Mouse (Mus musculus) hindbrain, embryonic 13.5 days (tissue): ENCODE results near the gene Slc13a2. TPM values are rescaled to one million over a fixed set of nuclear protein-coding genes. Genes with fewer than 3 reads are reported as not detected.

Experiments used
- ATAC-seq: fragments of 200-750 bp; cut with Nextera tagmentation; 2 replicates; pipeline ENCODE4 v1.8.0; 2017; ENCODE audit warnings: moderate TSS enrichment; ENCODE audit not compliant: low FRiP score
- H3K27ac ChIP-seq: fragments of 300-500 bp; sonication (generic); 2 replicates; pipeline ENCODE4 v1.5.1; 2015; ENCODE audit warnings: inconsistent platforms, mild to moderate bottlenecking, moderate library complexity
- H3K27me3 ChIP-seq: fragments of 300-500 bp; sonication (generic); 2 replicates; pipeline ENCODE4 v1.6.1; 2015; ENCODE audit warnings: mild to moderate bottlenecking, inconsistent platforms
- H3K36me3 ChIP-seq: fragments of 300-500 bp; sonication (generic); 2 replicates; pipeline ENCODE4 v1.6.1; 2015; ENCODE audit warnings: mild to moderate bottlenecking, inconsistent platforms
- H3K4me1 ChIP-seq: fragments of 300-500 bp; sonication (generic); replicated peaks from 2 replicates; pipeline ENCODE4 v1.6.1; 2015; ENCODE audit warnings: inconsistent platforms
- H3K4me2 ChIP-seq: fragments of 300-500 bp; sonication (generic); 2 replicates; pipeline ENCODE4 v1.6.1; 2015; ENCODE audit warnings: inconsistent platforms, mild to moderate bottlenecking, moderate library complexity
- H3K4me3 ChIP-seq: fragments of 300-500 bp; sonication (generic); 2 replicates; pipeline ENCODE4 v1.5.1; 2015; ENCODE audit warnings: mild to moderate bottlenecking, inconsistent platforms
- H3K9ac ChIP-seq: fragments of 300-500 bp; sonication (generic); 2 replicates; pipeline ENCODE4 v1.6.1; 2015; ENCODE audit warnings: mild to moderate bottlenecking, inconsistent platforms
- H3K9me3 ChIP-seq: fragments of 300-500 bp; sonication (generic); 2 replicates; pipeline ENCODE4 v1.6.1; 2016; ENCODE audit warnings: inconsistent platforms
- WGBS: fragments of 180-500 bp; shearing (Covaris S2); methylation state at CpG from one replicate; pipeline ENCODE4 v1.1.7; 2015; 5-methylcytosine and 5-hydroxymethylcytosine counted together
- polyA plus RNA-seq: library from polyadenylated mRNA; unstranded; fragments of >200 nt; fragmentation: Nextera tagmentation; extraction: Ambion mirVana; gene quantifications from 2 replicates; pipeline ENCODE4 v1.2.1, GENCODE M21; 2015

Slc13a2 gene
- polyA plus RNA-seq, 1 experiment from 2014 or later = not detected

DNA sequence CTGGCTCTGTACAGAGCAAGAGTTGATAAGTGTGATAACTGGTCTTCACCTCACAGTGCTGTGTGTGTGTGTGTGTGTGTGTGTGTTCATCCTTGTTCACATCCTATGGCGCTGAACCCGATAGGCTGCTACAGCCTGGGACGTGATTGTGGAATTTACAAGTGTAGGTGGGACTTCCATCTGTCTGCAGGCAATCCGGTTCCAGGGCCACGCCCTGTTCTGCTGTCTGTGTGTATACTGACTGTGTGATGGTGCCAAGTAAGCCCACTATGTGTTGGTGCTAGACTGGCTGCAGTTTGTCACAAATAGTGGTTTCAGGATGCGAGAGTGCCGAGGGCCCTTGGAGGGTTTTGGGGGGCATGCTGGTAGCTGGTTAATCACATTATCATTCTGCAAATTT, 39.7 kb downstream of the Slc13a2 start:
- Histone ChIP-seq H3K27ac (no peak overlapping the region), H3K4me1 (0 out of 2 replicates have a peak, but pooled peaks cover 5% of the 10 kb centered on the region), H3K27me3 (no peaks in the 10 kb centered on the region), H3K9me3 (no peaks in the 10 kb centered on the region), H3K4me3 (no peak overlapping the region), H3K36me3 (no peaks in the 10 kb centered on the region), H3K9ac (no peak overlapping the region), H3K4me2 (no peak overlapping the region)
- ATAC-seq = no peak
- WGBS = 86% methylated on average over 7 of the region's 7 CpGs

- no peaks in the 10 kb centered on the region for H3K27me3 ChIP-seq
- no peak overlapping the region for H3K4me2 ChIP-seq
- no peaks in the 10 kb centered on the region for H3K9me3 ChIP-seq
- no peak overlapping the region for H3K27ac ChIP-seq
- H3K9ac ChIP-seq = no peak overlapping the region
- 0 out of 2 replicates have a peak, but pooled peaks cover 5% of the 10 kb centered on the region for H3K4me1 ChIP-seq
- WGBS = 87% methylated on average over 3 of the region's 3 CpGs
- no peak overlapping the region for H3K4me3 ChIP-seq
- no peak for ATAC-seq
- no peaks in the 10 kb centered on the region for H3K36me3 ChIP-seq
Measured at GRCm38 (mm10) chr11:78380996-78381395, 41.0 kb downstream of the Slc13a2 start.

GRCm38 (mm10) chr11:78380351-78380750, 41.7 kb downstream of the Slc13a2 start:
- Histone ChIP-seq H3K27ac (no peak overlapping the region), H3K9me3 (no peaks in the 10 kb centered on the region), H3K4me1 (0 out of 2 replicates have a peak, but pooled peaks cover 5% of the 10 kb centered on the region), H3K9ac (no peak overlapping the region), H3K4me3 (no peak overlapping the region), H3K36me3 (no peaks in the 10 kb centered on the region), H3K4me2 (no peak overlapping the region), H3K27me3 (no peaks in the 10 kb centered on the region)
- no peak for ATAC-seq
- 83% methylated on average over 4 of the region's 4 CpGs for WGBS

DNA sequence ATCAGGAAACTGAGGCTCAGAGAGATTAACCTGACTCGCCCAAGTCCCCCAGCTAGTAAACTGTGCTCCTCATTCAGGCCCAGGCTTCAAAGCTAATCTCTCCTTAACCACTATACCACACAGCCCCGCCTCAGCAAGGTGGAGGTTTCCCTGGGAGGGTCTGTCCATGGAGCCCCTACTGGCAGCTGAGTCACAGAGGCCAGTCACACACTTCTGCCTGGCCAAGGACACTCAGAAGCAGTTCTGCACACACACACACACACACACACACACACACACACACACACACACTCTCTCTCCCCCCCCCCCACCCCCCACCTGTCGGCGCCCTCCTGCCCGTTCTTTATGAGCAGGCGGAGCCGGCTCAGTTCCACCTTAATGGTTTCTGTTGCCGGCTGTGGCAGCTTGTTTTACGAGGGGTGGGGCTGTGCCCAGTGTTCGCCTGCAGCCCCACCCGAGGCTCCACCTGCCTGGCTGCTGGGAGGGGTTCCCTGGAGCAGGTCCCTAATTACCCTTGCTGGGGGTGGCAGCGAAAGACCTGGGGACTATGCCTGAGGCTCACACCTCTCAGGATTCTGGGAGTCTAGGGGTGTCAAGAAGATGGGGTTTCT, 44.4 kb downstream of the Slc13a2 start:
- no peaks in the 10 kb centered on the region for H3K36me3 ChIP-seq
- peaks cover 6% of the 10 kb centered on the region; the same call in 1 of the 2 replicates for H3K4me1 ChIP-seq
- H3K4me3 ChIP-seq = no peak overlapping the region
- no peaks in the 10 kb centered on the region for H3K9me3 ChIP-seq
- WGBS = 48% methylated on average over 10 of the region's 12 CpGs
- no peaks in the 10 kb centered on the region for H3K27me3 ChIP-seq
- no peak overlapping the region for H3K27ac ChIP-seq
- no peak for ATAC-seq
- H3K9ac ChIP-seq = no peak overlapping the region
- H3K4me2 ChIP-seq = no peak overlapping the region

DNA sequence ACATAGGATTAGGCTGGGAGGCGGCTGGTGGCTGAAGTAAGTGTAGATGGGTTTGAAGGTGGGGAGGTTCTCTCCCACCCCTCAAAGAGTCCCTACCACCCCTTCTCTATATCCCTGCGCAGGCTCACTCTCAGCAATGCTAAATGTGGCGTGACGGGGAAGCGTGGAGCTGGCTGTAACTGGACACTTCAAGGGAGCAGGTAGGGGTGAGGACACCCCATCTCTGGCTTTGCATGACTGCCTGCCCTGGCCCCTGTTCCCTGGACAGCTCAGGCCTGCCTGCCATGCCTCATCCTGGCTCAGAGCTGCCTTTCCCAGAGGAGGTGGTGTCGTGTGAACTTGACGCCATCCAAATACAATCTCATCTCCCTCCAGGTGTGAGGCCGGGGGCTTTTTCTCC, 47.9 kb downstream of the Slc13a2 start:
- H3K27ac ChIP-seq = no peak overlapping the region
- H3K4me3 ChIP-seq = no peak overlapping the region
- H3K4me2 ChIP-seq = no peak overlapping the region
- no peak overlapping the region for H3K9ac ChIP-seq
- 80% methylated on average over 8 of the region's 8 CpGs for WGBS
- no peaks in the 10 kb centered on the region for H3K27me3 ChIP-seq
- H3K4me1 ChIP-seq = peaks cover 5% of the 10 kb centered on the region; the same call in 1 of the 2 replicates
- no peaks in the 10 kb centered on the region for H3K36me3 ChIP-seq
- no peak for ATAC-seq
- H3K9me3 ChIP-seq = no peaks in the 10 kb centered on the region

GRCm38 (mm10) chr11:78372610-78373009, 49.4 kb downstream of the Slc13a2 start:
- no peak for ATAC-seq
- no peak overlapping the region for H3K27ac ChIP-seq
- no peaks in the 10 kb centered on the region for H3K27me3 ChIP-seq
- H3K4me3 ChIP-seq = no peak overlapping the region
- H3K9me3 ChIP-seq = no peaks in the 10 kb centered on the region
- WGBS = 43% methylated on average over 7 of the region's 7 CpGs
- H3K36me3 ChIP-seq = no peaks in the 10 kb centered on the region
- H3K4me2 ChIP-seq = no peak overlapping the region
- peaks cover 5% of the 10 kb centered on the region; the same call in 1 of the 2 replicates for H3K4me1 ChIP-seq
- H3K9ac ChIP-seq = peak overlapping the region; percentile 39; the same call in 1 of the 2 replicates

GRCm38 (mm10) chr11:78372166-78372565, 49.9 kb downstream of the Slc13a2 start:
- 84% methylated on average over 3 of the region's 3 CpGs for WGBS
- no peak overlapping the region for H3K27ac ChIP-seq
- no peaks in the 10 kb centered on the region for H3K27me3 ChIP-seq
- H3K9ac ChIP-seq = no peak overlapping the region
- H3K9me3 ChIP-seq = no peaks in the 10 kb centered on the region
- H3K4me1 ChIP-seq = peaks cover 5% of the 10 kb centered on the region; the same call in 1 of the 2 replicates
- no peak for ATAC-seq
- no peaks in the 10 kb centered on the region for H3K36me3 ChIP-seq
- H3K4me3 ChIP-seq = no peak overlapping the region
- H3K4me2 ChIP-seq = no peak overlapping the region

- Histone ChIP-seq H3K4me3 (no peak overlapping the region), H3K27me3 (no peaks in the 10 kb centered on the region), H3K9me3 (no peaks in the 10 kb centered on the region), H3K4me2 (no peak overlapping the region), H3K36me3 (no peaks in the 10 kb centered on the region), H3K9ac (no peak overlapping the region), H3K27ac (no peak overlapping the region), H3K4me1 (peaks cover 5% of the 10 kb centered on the region; the same call in 1 of the 2 replicates)
- ATAC-seq = no peak
- 89% methylated on average over 11 of the region's 11 CpGs for WGBS
Measured at GRCm38 (mm10) chr11:78371711-78372110, 50.3 kb downstream of the Slc13a2 start.

DNA sequence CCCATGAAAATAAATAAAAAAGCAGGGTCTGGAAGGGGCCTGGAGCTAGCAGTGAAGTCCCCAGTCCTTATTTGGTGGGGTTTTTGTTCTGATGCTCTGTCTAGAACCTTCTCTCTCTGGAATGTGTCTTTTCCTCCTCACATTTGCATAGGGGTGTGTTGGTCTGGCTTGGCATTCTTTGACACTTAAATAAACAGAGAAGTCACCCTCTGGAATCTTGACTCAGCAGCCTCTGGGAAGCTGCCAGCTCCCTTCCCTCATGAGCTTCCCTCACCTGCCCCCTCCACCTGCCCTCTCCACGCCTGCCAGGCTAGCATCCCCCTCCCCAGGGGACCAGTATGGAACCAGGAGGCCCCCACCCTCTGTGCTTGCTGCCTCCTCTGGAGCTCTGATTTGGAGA, 51.6 kb downstream of the Slc13a2 start:
- Histone ChIP-seq H3K27ac (no peak overlapping the region), H3K9ac (no peak overlapping the region), H3K9me3 (no peaks in the 10 kb centered on the region), H3K36me3 (no peaks in the 10 kb centered on the region), H3K4me1 (peaks cover 5% of the 10 kb centered on the region; the same call in 1 of the 2 replicates), H3K4me2 (no peak overlapping the region), H3K27me3 (no peaks in the 10 kb centered on the region), H3K4me3 (no peak overlapping the region)
- ATAC-seq = no peak
- 70% methylated on average over 1 of the region's 1 CpGs for WGBS

DNA sequence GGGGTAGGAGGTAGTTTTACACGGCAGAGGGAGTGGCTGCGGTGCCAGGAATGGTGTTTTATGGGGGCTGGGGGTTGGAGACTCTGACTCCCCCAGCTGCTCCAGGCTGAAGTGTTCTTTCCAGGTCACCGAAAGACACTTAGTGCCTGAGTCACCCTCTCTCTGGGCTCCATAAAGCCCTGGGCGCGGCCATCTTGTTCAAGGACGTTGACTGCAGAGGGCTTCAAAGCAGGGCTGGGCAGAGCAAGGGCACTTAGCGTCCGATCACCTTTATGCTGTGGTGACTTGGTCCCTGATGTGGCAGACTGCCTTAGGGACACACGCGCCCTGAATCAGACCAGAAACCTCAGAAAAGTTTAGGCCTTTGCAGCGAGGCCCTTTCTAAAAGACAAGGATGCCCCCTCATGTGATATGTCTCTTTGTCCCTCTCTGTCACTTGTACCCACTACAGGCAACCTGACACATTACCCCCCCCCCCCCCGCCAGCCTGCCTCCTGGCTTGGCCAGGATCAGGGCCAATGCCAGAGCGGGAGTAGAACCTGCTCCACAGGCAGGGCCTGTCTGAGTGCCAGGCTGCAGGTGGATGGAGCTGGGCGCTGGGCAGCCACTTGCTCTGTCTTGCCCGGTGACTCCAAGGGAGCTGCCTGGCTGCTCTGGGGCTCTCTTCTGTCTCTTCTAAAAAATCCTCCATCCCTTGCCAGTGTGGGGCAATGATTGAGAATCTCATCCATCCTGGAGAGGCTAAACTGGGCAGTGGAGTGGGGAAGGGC, 54.4 kb downstream of the Slc13a2 start:
- Histone ChIP-seq H3K4me2 (no peak overlapping the region), H3K27me3 (no peaks in the 10 kb centered on the region), H3K27ac (no peak overlapping the region), H3K36me3 (no peaks in the 10 kb centered on the region), H3K4me1 (peaks cover 3% of the 10 kb centered on the region; the same call in 1 of the 2 replicates), H3K4me3 (no peak overlapping the region), H3K9ac (no peak overlapping the region), H3K9me3 (no peaks in the 10 kb centered on the region)
- WGBS = 91% methylated on average over 15 of the region's 15 CpGs
- ATAC-seq = no peak

- Histone ChIP-seq H3K9ac (no peak overlapping the region), H3K27me3 (no peaks in the 10 kb centered on the region), H3K4me1 (no peaks in the 10 kb centered on the region), H3K9me3 (no peaks in the 10 kb centered on the region), H3K36me3 (no peaks in the 10 kb centered on the region), H3K4me3 (no peak overlapping the region), H3K4me2 (no peak overlapping the region), H3K27ac (no peak overlapping the region)
- no peak for ATAC-seq
- WGBS = 70% methylated on average over 8 of the region's 8 CpGs
Measured at GRCm38 (mm10) chr11:78364103-78364502, 57.9 kb downstream of the Slc13a2 start.

DNA sequence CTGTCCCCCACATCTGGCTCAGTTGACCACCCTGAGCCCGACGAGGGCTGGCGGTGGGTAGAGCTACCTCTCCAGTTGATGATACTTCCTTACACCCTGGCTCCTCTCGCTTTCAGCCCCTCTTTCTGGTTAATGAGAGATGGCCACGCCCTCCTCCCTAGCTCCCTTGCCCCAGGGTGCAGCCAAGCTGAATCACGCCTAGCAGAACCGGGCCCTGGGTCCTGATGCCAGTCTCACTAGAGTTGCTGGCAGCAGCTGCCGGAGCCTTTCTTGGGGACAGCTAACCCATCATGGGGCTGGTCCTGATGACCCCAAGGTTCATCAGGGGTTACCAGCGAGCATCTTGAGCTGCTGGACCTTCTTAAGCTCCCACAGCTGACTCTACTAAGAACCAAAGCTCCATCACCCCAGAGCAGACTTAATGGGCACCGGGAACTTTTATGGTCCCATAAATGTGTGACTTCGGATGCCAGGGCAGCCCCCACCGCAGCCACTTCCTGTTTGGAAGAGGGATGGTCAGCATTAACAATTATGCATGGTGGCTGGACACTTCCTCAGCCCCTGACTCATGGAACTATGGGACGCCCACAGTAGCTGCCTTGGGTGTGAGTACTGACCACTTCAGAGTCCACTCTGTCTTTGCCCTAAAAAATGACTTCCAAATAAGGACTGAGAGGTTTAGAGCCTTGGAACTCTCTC, 58.6 kb downstream of the Slc13a2 start:
- no peaks in the 10 kb centered on the region for H3K4me1 ChIP-seq
- WGBS = 82% methylated on average over 13 of the region's 13 CpGs
- H3K9ac ChIP-seq = no peak overlapping the region
- H3K36me3 ChIP-seq = no peaks in the 10 kb centered on the region
- H3K9me3 ChIP-seq = no peaks in the 10 kb centered on the region
- no peaks in the 10 kb centered on the region for H3K27me3 ChIP-seq
- no peak overlapping the region for H3K4me3 ChIP-seq
- H3K27ac ChIP-seq = no peak overlapping the region
- H3K4me2 ChIP-seq = no peak overlapping the region
- no peak for ATAC-seq
